Mouse (Mus musculus) G1E (cell line): Measurements from ENCODE around the gene Lenep. TPM values are rescaled to one million over a fixed set of nuclear protein-coding genes. Genes with fewer than 3 reads are reported as not detected.

Experiments
- ATAC-seq: 2 replicates; pipeline ENCODE4 v1.8.0; 2016; ENCODE audit warnings: mild to moderate bottlenecking; ENCODE audit not compliant: insufficient number of reproducible peaks, poor library complexity, low FRiP score, severe bottlenecking; ENCODE audit errors: extremely low read depth
- DNase-seq: peaks from one replicate; pipeline ENCODE4 v3.0.0; 2012; ENCODE audit warnings: low spot score
- H3K27me3 ChIP-seq: 2 replicates; pipeline ENCODE4 v1.6.1; 2012; ENCODE audit warnings: mild to moderate bottlenecking, low read length, inconsistent platforms; ENCODE audit not compliant: insufficient read depth
- H3K36me3 ChIP-seq: replicated peaks from 2 replicates; pipeline ENCODE3; 2012; ENCODE audit warnings: mild to moderate bottlenecking, inconsistent platforms
- H3K4me1 ChIP-seq: 2 replicates; pipeline ENCODE4 v1.6.1; 2012; ENCODE audit warnings: low read depth, low read length, inconsistent platforms, mixed read lengths; ENCODE audit not compliant: insufficient read depth
- H3K4me3 ChIP-seq: 2 replicates; pipeline ENCODE4 v1.5.1; 2012; ENCODE audit warnings: low read depth, mild to moderate bottlenecking, inconsistent platforms, low read length, moderate library complexity, mixed read lengths
- H3K9me3 ChIP-seq: replicated peaks from 2 replicates; pipeline ENCODE4 v1.6.1; 2012; ENCODE audit warnings: inconsistent platforms
- CTCF ChIP-seq: IDR thresholded peaks from 2 replicates; pipeline ENCODE4 v1.5.1; 2012; ENCODE audit warnings: low read depth, low read length, inconsistent platforms, mixed read lengths
- GATA1 ChIP-seq: IDR thresholded peaks from 2 replicates; pipeline ENCODE4 v1.6.1; 2012; ENCODE audit warnings: borderline replicate concordance, low read length, inconsistent platforms, mixed read lengths
- GATA2 ChIP-seq: IDR thresholded peaks from 2 replicates; pipeline ENCODE4 v1.6.1; 2012; ENCODE audit warnings: low read depth, low read length, inconsistent platforms, borderline replicate concordance
- POLR2AphosphoS5 ChIP-seq: IDR thresholded peaks from 2 replicates; pipeline ENCODE4 v1.6.1; 2012; ENCODE audit warnings: low read depth, low read length, inconsistent platforms; ENCODE audit not compliant: insufficient replicate concordance
- TAL1 ChIP-seq: conservative IDR thresholded peaks from 2 replicates; pipeline ENCODE4 v1.6.1; 2012; ENCODE audit warnings: low read depth, low read length, inconsistent platforms, mixed read lengths
- polyA plus RNA-seq: library from polyadenylated mRNA; stranded (reverse); fragments of >175 nt; gene quantifications from 2 replicates; pipeline ENCODE4 v1.2.3, GENCODE M21; 2012
- total RNA-seq, 2 experiments: library from RNA; stranded (forward) in 1 of 2; stranded (reverse) in 1 of 2; fragments of 200-1000 nt in 1 of 2; fragments of >200 nt in 1 of 2; fragmentation: Nextera tagmentation in 1 of 2; gene quantifications; 2 replicates each; pipeline ENCODE4 v1.2.3; 2014 to 2017

Gene Lenep
- total and polyA plus RNA-seq, 3 experiments, result 0.12 to 3.7 (median 0.98) TPM

DNA sequence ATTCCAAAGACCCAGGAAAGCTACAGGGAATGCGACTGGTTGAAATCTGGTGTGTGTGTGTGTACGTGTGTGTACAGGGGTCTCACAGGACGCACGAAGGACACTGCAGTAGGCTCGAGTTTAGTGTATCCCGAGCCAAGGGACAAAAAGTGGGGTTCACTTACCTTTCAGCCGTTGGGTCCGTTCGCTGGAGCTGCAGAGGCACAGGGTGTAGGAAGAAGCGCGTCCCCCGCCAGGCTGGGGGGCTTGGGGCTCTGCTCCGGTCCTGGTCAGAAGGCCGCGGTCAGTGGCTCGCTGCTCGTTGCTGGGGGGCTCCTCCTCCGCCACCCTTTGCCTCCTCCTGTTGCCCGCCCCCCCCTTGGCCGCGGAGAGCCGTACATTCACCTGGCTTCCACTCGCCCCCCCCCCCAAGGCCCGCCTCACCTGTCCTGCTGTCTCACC is 9.7 kb downstream of the Lenep start:
- TF ChIP-seq GATA1 (no peak), GATA2 (no peak), TAL1 (no peak), POLR2AphosphoS5 (no peak), CTCF (no peak)
- H3K4me3 ChIP-seq, result peak overlapping the region; percentile 83
- H3K36me3 ChIP-seq, result peaks cover 33% of the 10 kb centered on the region
- ATAC-seq (no peak), DNase-seq (no peak)
- H3K9me3 ChIP-seq, result no peaks in the 10 kb centered on the region
- peaks cover 82% of the 10 kb centered on the region for H3K4me1 ChIP-seq
- H3K27me3 ChIP-seq, result no peaks in the 10 kb centered on the region

- peaks cover 42% of the 10 kb centered on the region for H3K36me3 ChIP-seq
- H3K27me3 ChIP-seq, result no peaks in the 10 kb centered on the region
- no peaks in the 10 kb centered on the region for H3K9me3 ChIP-seq
- TF ChIP-seq POLR2AphosphoS5, result no peak
- DNase-seq (peak; percentile 37), ATAC-seq (no peak)
- peak overlapping the region; percentile 83 for H3K4me3 ChIP-seq
- H3K4me1 ChIP-seq, result peaks cover 90% of the 10 kb centered on the region
These were observed 10.7 kb downstream of the Lenep start for GRCm38 (mm10) chr3:89391663-89392511.

DNA sequence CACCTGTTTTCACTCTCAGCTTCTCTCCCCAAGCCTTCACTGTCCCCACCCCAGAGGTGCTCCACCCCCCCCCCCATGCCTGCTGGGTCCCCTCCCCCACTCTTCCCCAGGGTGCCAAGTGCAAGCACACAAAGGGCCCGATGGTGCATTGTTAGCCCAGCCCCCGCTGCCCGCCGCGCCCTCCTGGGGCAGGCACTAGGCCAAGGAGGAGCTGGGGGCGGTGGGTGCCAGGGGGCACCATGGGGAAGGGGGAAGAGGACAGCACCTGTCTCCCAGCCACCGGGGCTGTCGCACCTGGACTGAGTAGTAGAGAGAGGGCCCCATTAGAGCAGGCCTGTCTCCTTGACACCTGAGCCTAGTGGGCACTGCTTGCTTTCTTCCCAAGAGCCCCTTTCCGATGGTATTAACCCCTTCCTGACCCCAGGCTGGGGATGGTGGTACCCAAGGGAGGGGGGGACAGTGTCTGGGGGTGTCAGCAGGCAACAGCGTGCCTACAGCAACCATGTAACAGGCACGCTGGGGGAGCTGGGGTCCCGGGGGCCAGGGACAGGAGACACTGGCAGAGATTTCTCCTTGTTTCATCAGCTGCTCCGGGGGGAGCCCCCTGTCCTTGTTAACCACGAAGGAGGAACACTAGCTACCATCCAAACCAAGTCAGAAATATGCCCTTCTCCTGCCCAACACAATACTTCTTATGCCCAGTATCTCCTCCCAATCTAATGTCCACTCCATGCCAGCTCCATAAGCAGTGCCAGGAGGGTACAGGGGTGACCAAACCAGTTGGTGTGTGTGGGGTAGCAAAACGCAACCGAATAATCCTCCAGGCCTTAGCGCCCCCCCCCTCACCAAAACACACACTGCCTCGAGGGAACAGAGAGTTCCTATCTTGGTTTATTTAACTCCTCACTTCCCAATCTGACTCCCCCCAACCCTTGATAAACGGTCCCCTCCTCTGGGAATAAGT is 11.6 kb downstream of the Lenep start:
- peaks cover 90% of the 10 kb centered on the region for H3K4me1 ChIP-seq
- TF ChIP-seq TAL1 (no peak), GATA2 (no peak), GATA1 (no peak), CTCF (no peak), POLR2AphosphoS5 (no peak)
- ATAC-seq, result no peak
- no peaks in the 10 kb centered on the region for H3K27me3 ChIP-seq
- peaks cover 51% of the 10 kb centered on the region for H3K36me3 ChIP-seq
- H3K4me3 ChIP-seq, result peak overlapping the region; percentile 83
- no peak for DNase-seq
- H3K9me3 ChIP-seq, result no peaks in the 10 kb centered on the region

- no peaks in the 10 kb centered on the region for H3K27me3 ChIP-seq
- H3K4me3 ChIP-seq, result no peak overlapping the region; the same call in 1 of the 2 replicates
- DNase-seq, result no peak
- no peak for TF ChIP-seq TAL1
- TF ChIP-seq CTCF, result no peak
- TF ChIP-seq GATA1, result no peak
- TF ChIP-seq POLR2AphosphoS5, result no peak
- TF ChIP-seq GATA2, result no peak
- no peak for ATAC-seq
- H3K9me3 ChIP-seq, result no peaks in the 10 kb centered on the region
- peaks cover 90% of the 10 kb centered on the region for H3K4me1 ChIP-seq
- peaks cover 60% of the 10 kb centered on the region for H3K36me3 ChIP-seq
These were observed 12.5 kb downstream of the Lenep start for GRCm38 (mm10) chr3:89390111-89390515.

- no peak for ATAC-seq
- TF ChIP-seq GATA2 (no peak), TAL1 (no peak), CTCF (no peak), GATA1 (no peak), POLR2AphosphoS5 (no peak)
- peak; percentile 42 for DNase-seq
- Histone ChIP-seq H3K4me1 (peaks cover 92% of the 10 kb centered on the region), H3K9me3 (no peaks in the 10 kb centered on the region), H3K36me3 (peaks cover 70% of the 10 kb centered on the region), H3K4me3 (no peak overlapping the region), H3K27me3 (no peaks in the 10 kb centered on the region)
These were observed 13.5 kb downstream of the Lenep start for GRCm38 (mm10) chr3:89388901-89389740.
